Mouse (Mus musculus) CD4-positive helper T cell, adult 2 months (primary cell): Measurements from ENCODE around the gene Plxna2.

Experiments used
- DNase-seq: peaks from one replicate; pipeline ENCODE4 v3.0.0-alpha.2; 2012; ENCODE audit warnings: low read depth, missing footprints, low spot score

The Plxna2 gene

DNA sequence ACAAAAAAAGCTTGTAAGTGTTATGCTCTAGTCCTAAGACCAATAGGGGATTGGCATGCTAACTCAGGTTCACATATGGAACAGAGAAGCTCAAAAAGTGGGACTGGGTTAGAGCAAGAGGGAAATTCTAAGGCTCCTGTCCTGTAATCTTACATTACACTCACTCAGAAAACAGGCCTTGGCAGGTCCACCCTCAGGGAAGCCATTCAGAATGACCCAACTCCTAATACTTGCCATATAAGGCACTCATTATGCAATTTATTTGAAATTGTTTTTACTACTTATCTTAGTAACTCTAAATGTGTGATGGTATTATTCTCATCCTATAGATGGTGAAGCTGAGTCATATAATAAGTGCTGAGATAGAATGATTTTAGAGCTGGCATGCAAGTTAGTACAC, 146.9 kb downstream of the Plxna2 start:
- no peak for DNase-seq

DNA sequence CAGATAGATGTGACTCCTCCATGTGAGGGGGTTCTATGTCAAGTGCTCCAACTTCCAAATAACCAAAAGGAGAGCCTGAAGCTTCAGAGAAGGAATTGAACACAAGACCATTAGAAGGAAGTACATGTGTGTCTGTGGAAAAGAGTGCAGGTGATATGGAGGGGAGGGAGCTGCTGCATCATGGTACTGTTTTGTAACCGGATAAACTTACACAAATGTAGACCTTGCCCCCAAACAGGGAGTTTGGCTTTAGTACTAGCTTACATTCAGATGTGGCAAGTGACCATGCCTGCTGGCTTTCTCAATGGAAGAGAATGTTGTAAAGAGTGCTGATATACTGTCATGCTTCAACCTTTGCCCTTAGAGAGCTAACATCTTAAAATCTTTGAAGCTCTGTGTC, 150.8 kb downstream of the Plxna2 start:
- no peak for DNase-seq

DNA sequence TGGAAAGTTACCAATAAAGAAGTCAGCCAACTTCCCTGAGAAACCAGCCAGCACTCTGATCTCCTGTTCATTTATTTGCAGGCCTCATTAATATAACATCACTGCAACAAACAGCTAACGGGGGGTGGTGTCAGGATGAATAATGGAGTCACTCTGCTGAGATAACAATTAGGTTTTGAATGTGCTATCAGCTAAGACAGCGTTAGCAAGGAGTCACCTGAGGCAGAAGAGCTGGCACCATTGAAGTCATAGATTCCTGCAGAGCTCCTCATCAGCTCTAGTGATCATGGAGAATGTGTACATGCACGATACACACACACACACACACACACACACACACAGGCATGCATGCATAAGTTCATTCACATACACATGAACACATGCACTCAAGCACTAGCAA, 154.0 kb downstream of the Plxna2 start:
- no peak for DNase-seq

DNA sequence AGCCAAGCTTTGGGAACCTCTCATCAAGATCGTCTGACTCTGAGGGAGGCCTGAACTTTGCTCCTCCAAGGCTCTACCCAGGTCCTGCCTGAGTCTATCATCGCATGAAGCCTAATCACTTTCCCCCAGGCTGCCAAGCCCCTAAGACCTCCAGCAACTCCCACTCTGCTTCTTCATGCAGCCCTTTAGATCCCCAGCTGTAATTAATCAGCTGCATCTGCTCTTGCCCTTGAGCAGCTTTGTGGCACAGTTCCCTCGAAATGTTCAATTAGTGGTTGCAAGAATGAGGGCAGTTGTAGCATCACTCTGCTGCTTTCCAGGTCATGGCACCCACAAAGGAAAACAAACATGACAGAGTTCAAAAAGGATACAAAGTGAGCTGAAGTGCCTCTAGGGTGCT, 155.9 kb downstream of the Plxna2 start:
- DNase-seq: no peak

DNA sequence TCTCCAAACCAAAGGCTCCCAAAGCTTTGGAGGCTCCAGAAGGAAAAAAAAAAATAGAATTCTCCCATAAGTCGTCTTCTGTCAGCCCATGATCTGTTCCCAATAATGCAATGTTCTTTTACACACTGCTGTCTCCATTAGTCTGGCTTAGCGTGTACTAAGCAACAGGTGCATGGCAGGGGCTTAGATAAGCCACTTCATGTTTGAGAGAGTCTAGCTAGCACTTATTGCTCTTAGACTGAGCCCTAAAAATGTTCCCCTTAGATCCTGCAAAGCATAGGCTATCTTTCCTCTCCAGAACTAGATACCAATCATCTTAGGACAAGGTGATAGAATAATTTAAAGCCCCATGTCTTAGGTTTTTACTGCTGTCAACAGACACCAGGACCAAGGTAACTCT, 156.3 kb downstream of the Plxna2 start:
- DNase-seq: no peak

DNA sequence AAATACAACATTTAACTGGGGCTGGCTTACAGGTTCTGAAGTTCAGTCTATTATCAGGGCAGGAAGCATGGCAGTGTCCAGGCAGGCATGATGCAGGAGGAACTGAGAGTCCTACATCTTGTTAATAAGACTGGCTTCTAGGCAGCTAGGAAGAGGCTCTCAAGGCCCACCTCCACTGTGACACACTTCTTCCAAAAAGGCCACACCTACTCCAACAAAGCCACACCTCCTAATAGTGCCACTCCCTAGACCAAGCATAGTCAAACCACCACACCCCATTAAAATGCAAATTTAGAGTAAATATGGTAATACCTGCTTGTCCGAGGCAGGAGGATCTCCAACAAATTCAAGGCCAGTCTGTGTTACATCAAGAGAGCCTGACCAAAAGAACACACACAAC, 156.7 kb downstream of the Plxna2 start:
- DNase-seq: no peak

DNA sequence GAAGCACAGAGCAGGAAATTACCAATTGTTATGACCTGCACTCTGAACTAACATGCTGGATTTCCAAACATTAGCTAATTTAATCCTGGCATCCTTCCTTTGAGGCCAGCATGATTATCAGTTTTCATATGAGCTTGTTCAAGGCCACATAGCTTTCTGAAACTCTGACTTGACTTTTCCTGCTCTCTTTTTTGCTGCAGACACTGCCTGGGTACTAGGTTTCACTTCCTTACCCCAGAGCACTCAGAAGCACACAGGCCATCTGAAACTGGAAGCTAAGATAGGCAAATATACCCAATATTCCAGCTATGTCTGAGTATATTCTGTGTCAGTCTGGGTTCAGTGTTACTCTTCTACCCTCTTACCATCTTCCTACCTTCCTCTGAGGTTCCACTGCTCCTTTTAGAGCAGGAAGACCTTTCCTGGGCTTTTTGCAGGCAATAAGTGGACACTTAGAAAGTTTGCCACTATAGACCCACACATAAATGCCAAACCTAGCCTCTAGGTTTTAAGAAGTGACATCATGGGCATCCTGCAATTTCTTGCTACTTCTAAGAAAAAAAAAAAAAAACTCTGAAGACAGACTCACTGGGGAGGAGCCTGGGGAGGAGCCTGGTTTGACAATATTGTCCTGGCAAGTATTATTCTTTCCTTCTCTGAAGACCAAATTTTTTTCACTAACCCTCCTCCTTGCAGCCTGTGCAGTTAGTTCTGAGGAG, 157.8 kb downstream of the Plxna2 start:
- DNase-seq: no peak

DNA sequence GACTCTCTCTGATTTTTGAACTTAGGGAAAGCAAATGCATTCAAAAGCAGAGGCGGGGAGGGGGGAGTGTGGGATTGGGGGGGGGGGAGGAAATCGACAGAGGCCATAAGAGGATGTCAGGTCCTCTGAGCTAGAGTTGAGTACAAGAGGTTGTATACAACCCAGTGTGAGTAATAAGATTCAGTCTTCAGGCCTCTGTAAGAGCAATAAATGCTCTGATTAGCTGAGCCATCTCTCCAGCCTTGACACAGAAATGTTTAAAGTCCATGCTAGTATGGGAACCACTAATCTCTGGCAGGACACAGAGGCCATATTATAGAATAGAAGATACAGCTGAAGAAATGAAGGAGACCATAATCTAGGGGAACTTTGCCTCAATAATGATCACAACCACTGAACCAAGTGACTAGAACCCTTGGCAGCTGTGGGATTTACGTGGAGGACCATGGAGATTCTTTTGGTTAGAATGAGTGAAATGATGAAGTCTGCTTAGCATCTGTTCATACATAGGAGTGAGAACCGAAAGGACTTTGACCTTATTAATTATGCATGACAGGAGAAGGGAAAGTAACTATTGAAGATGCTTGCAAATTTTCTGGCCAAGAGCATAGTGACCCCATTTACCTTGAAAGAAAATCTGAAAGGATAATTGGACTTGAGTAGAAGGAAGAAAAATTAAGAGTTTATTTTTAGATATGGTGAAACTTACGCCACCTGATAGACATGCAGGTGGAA, 158.7 kb downstream of the Plxna2 start:
- no peak for DNase-seq

DNA sequence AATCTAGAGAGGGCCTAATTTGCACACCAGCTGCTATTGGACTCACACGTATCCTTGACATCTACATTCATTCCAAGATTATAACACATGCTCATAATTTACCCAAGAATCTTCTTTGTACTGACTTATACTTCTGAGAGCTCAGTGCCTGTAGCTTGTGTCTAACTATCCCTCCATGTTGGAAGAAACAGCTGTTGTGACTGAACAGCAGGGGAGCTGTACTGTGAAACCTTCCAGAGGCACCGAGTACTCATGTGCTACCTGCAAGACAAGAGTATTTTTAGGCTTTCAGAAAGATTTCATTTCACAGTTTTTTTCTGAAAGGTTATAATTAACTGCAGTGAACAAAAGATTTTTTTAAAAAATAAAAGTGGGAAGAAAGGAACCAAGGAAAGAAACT, 159.6 kb downstream of the Plxna2 start:
- no peak for DNase-seq

DNA sequence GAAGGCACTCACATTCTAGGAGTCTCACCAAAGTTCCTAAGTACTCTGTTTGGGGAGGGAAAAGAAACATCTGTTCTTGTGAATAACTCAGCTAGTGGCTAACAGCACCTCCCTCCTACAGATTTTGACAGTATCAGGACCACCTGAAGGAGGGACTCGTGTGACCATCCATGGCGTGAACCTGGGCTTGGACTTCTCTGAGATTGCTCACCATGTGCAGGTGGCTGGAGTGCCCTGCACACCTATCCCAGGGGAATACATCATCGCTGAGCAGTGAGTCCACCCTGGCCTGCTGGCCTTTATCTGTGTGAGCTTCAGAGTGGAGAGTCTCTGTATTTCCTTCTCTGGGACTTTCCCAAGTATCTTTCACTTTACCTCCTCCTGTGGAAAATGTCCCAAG, 162.4 kb downstream of the Plxna2 start:
- DNase-seq: no peak

DNA sequence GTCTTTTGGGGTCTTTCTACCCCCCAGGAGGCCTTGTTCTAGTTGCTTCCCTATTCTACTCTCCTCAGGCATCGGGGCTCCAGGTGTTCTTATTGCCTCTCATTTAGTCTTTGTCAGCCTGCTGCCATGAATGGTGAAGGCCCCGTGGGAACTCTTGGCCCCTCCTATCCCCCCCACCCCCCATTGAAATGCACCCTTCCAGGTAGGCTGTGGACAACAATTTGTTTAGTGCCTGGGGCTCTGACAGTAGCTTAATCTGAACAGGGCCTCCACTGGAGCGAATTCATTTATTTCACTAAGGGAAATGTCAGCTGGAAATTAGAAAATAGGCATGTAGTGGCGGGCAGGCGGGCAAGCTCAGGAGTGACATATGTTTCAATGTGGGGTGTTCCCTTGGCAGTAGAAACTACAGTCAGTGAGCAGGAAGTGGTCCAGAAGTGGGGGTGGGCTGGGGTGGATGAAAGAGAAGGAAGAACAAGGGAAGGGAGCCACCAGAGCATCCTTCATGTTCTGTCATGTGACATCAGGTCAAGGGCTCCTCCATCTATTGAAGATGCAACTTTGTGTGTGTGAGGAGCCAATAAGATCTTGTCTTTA, 162.9 kb downstream of the Plxna2 start:
- no peak for DNase-seq

DNA sequence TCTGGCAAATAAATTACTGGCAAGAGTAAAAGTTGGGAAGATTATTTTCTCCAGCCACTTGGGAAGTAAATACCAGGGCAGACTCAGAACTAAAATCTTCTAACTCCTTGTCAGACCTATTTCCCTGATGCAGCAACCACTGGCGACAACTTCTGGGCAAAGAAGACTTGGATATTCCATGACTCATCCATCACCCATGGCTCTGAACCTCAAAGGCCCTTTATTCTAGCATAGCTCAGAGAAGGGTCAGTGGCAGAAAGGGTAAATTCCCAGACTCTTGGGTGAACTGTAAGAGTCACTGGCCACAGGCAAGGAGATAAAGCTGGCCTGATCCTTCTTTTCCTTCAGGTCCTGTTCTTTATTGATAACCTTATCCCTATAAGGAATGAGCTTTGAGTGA, 163.5 kb downstream of the Plxna2 start:
- DNase-seq: no peak

DNA sequence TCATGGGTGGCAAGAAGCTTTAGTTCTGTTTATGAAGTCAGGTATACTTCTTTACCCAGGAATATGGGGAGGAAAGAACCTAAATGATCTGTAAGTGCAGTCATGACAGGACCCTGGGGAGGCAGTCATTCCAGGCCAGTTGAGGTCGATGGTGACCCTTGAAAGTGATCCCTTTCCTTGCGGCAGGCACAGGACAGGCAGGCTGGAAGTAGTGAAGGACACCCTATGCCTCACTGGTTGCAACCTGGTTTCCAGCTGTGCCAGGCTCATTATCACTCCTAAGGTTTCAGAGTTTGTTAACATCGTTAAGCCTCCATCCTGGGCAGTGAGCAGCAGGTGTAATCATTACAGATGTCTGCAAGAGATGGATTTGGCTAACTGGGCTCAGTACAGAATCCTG, 164.3 kb downstream of the Plxna2 start:
- no peak for DNase-seq

DNA sequence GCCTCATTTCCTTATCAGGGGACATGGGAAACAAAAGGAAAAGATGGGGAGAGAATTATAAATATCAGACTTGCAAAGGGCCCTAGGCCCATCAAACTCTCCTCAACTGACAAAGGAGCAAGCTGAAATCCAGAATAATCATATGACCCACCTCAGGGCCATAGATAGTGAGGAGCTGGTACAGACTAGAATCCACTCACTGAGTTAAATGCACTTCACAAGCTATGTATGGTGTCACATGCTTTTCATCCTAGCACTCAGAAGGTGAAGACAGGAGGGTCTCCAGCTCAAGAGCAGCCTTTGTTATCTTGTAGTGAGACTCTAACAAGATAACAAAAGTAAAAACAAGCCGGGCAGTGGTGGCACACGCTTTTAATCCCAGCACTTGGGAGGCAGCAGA, 169.6 kb downstream of the Plxna2 start:
- no peak for DNase-seq

DNA sequence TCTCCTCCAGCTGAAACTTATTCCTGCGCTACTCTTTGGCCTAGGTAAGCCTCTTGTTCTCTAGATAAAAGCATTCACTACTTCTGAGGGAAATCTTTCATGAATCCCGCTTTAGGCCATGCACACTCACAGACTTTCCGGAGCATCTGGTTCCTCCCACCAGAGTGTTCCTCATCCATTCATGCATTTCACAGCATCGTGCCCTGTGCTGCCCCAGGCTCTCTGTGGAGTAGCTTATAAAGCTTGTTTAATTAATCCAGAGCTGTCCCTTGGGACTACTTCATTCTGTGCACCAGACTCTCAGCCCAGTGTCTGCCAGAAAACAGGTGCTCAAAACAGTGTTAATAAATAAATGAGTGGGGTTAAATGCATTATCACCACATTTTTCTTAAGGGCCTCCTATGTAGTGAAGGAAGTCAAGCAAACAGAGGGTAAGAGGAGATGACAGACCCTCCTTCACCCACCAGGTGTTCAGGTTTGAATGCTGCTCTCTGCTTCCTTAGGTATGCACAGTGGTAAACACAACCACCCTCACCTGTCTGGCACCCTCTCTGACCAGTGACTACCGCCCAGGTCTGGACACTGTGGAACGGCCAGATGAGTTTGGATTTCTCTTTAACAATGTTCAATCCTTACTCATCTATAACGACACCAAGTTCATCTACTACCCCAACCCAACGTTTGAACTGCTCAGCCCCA, 175.4 kb downstream of the Plxna2 start:
- no peak for DNase-seq

DNA sequence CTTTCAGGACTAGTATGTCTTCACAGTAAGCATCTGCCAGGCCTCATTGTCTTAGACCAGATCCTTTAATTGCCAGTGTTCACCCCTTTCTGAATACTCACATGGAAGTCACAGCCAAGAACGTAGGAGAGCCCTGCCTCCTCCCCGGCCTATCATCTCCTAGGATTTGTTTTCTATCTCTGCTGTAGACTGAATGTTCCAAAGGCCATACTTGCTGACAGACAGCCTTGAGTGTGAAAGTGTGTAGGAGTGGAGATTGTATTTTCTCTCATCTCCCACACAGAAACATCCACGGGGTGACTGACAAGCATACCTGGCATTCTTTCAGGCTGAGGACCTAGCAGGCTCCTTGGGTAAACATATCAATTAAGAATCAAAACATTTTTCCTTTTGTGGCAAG, 177.3 kb downstream of the Plxna2 start:
- no peak for DNase-seq

DNA sequence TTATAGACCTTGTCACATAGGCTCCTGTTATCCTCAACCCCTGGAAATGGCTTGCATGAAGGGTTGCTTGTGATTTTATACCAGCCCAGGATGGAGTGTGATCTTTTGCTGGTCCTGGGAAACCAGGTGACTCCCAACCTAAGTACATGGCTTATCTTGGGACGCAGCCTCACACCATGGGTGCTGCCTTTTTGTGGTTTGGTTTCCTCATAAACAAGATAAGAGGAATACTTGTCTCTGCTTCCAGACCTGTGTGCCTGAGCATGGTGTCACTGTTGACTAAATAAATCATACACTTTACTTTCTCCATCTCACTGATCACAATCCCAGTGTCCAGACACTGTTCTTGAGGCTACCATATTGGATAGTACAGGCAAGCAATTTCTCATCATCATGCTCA, 179.8 kb downstream of the Plxna2 start:
- no peak for DNase-seq

DNA sequence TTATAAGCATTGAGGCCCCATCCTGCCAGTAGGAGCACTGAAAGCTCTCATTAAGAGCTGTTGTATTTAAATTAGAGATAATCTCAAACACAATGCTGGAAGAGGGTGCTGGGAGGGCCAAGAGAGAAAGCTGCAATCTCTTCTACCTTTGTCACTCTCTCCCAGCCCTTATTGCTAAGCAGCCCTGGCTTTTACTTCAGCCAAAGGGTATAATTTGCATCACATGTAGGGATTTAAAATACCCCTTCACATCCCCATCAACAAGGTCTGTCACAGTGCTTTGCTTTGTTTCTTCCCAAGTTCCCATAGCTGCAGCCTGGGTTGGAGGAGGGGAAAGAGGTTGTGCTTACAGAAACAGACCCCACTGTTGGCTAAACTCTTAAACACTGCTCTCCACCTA, 180.5 kb downstream of the Plxna2 start:
- no peak for DNase-seq

DNA sequence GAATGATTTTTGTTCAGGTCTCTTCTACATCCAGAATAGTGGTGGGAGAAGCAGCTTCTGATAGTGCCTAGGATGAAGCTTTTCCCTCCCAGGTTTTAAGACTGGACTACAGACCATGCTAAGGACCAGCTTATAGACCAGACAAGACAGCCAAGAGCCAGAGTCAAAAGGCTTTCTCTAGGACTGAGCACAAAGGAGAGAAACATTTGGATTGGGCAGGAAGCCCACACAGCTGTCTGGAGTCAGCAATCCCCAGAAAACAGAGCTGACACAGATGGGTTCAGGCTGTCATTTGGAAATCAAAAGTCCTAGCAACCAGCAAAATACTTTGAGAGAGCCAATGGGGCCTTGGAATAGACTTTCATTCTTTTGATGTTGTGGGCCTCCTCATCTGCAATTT, 190.2 kb downstream of the Plxna2 start:
- no peak for DNase-seq

DNA sequence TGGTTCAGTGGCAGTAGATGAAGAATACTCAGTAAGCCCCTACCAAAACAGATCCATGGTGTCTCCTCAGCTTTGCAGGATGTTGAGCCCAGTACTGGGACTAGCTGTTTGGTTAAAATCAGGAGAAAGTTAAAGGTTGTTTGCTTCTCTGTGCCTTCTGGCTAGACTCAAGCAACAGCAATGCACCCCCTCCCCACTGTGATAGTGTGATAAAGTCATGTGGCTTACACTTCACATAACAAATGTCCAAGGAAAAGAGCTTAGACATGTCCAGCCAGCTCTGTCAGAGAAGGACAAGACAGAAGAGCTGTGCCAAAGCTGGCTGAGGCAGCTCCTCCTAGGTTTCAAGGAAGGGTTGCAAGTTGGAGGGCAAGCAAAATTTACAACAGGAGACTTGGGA, 190.7 kb downstream of the Plxna2 start:
- no peak for DNase-seq

DNA sequence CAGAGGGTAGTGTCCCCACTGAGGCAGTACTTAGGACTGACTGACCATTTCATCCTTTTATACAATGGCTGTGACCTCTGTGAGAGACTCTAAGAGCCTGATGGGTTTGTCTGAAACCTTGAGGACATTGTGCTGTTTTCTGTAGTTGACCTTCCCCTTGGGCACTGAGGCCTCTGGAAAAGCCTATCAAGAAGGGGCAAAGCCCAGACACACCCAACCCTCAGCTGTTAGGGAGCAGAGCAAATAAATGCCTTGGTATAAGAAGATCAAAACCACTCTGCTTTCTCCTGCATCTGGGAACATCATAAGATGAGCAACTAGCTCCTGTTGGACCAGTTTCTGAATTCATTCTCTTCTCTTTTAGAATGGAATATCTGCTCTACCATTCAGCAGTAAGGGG, 191.6 kb downstream of the Plxna2 start:
- DNase-seq: no peak

DNA sequence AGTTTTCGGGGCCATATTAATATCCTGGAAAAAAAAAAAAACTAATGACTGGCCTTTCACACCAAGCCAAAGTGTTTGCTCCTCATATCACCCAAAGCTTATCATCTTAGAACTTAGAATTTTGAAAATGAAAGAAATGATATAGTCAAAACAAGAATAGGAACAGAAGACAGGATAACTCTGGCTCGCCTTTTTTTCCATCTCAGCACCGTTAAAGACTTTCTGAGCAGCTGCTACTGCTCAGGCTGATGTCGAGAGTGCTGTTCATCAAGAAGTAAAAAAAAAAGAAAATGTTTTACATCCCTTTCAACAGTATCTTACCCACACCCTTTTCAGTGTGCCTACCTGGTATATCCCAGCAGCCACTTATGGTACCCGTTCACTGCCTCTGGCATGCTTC, 196.2 kb downstream of the Plxna2 start:
- no peak for DNase-seq

DNA sequence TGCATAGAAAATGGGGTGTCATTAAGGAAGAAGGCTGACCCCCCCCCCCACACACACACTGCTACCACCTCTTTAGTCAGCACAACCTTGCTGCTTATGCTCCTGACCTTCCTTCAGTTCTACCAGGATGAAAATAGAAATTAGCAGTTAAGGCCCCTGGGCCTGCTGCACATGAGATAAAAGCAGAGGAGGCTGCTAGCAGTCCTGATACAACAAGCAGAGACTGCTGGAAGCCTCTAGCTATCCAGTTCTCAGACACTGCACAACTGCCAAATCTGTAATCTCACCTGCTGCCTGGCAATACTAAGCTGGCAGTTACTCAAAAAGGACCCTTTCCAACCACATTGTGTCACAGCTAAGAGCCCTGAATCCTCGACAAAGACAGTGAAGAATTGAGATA, 197.5 kb downstream of the Plxna2 start:
- no peak for DNase-seq
